Mouse (Mus musculus): Measurements from ENCODE around the gene Gm10192. TPM values are rescaled to one million over a fixed set of nuclear protein-coding genes. Genes with fewer than 3 reads are reported as not detected.

Gm10192 gene
- polyA plus RNA-seq, 1 experiment from 2014 or later = not detected

DNA sequence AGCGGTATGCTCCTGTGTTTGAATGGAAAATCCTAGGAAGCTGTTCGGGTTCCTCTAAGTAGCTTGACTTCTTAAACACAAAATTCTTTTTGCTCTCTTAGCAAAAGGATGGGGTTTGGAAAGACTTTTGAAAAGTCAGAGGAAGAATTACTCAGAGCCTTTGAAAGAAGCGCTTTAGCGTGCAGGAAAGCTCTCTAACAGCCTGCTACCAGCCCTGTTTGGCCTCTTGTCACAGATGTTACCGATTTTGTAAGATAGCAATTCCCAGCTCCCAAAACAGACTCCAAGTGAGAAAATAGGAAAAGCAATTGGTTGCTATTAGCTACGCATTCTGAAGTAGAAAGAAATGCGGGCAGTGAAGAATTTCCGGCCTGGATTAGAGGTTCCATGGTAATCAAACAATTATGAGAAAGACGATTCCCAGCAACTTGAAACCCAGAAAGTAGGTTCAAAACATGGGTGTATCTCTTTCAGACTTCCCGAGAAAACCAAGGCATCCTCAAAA is 26.1 kb downstream of the Gm10192 start:
- Histone ChIP-seq H3K4me1 (replicated peaks; ENCODE audit: control insufficient read depth, insufficient read depth, low read length) (no peaks in the 10 kb centered on the region), H3K9ac (ENCODE audit: low read depth, low read length) (no peak overlapping the region), H3K27ac (ENCODE audit: low read depth, low read length) (no peak overlapping the region), H3K9me3 (ENCODE audit: control insufficient read depth, low read length) (no peaks in the 10 kb centered on the region), H3K4me2 (no peak overlapping the region), H3K27me3 (replicated peaks; ENCODE audit: control insufficient read depth, insufficient read depth, low read length) (no peaks in the 10 kb centered on the region), H3K4me3 (ENCODE audit: low read depth, low read length) (no peak overlapping the region), H3K36me3 (ENCODE audit: control insufficient read depth, insufficient read depth, low read length) (no peaks in the 10 kb centered on the region)
- DNase-seq (ENCODE audit: low spot score) (no peak), ATAC-seq (replicated peaks; ENCODE audit: low FRiP score) (no peak)
- WGBS = 65% methylated on average over 10 of the region's 10 CpGs

DNA sequence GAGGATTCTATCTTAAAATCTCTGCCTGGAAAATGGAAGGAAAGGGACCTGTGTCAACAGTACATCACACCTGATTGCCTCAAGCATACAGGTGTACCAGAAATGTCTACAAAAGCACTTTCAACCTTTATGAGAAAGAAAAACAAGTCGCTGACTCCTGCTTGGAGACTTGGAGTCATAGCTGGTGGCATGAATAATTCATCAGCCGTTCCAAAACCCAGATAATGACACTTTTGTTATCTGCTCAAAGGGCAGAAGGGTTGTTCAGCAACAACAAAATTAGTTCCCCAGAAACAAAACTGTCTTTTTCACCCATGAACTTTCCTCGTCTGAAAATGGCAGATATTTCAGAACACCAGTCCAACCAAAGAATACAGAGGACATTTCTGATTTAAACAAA is 26.9 kb downstream of the Gm10192 start:
- no peak for DNase-seq (ENCODE audit: low spot score)

DNA sequence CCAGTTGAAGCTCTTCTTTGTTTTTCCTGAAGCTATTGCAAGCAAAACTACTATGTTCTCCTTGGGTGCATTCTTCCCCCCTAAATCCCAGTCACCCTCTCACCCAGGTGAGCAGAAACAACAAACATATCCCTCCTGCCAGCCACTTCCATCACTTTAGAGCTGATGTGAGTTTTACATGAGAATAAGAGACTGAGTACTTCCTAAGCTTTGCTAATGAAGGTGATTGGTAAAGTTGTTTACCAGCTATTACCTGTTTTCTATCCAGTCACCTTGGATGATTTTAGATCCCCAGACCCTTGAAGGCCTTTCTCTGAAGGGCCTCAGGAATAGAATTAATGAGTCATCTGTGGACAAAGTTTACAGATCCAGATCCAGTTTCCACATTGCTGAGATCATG is 29.4 kb downstream of the Gm10192 start:
- ATAC-seq (replicated peaks; ENCODE audit: low FRiP score) (no peak), DNase-seq (ENCODE audit: low spot score) (no peak)
- no peak overlapping the region for H3K4me2 ChIP-seq
- H3K9ac ChIP-seq (ENCODE audit: low read depth, low read length) = no peak overlapping the region
- H3K36me3 ChIP-seq (ENCODE audit: control insufficient read depth, insufficient read depth, low read length) = no peaks in the 10 kb centered on the region
- no peak overlapping the region for H3K4me3 ChIP-seq (ENCODE audit: low read depth, low read length)
- no peaks in the 10 kb centered on the region for H3K9me3 ChIP-seq (ENCODE audit: control insufficient read depth, low read length)
- no peaks in the 10 kb centered on the region for H3K4me1 ChIP-seq (replicated peaks; ENCODE audit: control insufficient read depth, insufficient read depth, low read length)
- no peaks in the 10 kb centered on the region for H3K27me3 ChIP-seq (replicated peaks; ENCODE audit: control insufficient read depth, insufficient read depth, low read length)
- no peak overlapping the region for H3K27ac ChIP-seq (ENCODE audit: low read depth, low read length)

More for the DNA sequence above, 26.9 kb downstream of the Gm10192 start:
- no peak for ATAC-seq (replicated peaks; ENCODE audit: low FRiP score)
- H3K36me3 ChIP-seq (ENCODE audit: control insufficient read depth, insufficient read depth, low read length) = no peaks in the 10 kb centered on the region
- H3K4me3 ChIP-seq (ENCODE audit: low read depth, low read length) = no peak overlapping the region
- no peak overlapping the region for H3K27ac ChIP-seq (ENCODE audit: low read depth, low read length)
- no peak overlapping the region for H3K9ac ChIP-seq (ENCODE audit: low read depth, low read length)
- 65% methylated on average over 3 of the region's 3 CpGs for WGBS
- H3K4me2 ChIP-seq = no peak overlapping the region
- no peaks in the 10 kb centered on the region for H3K27me3 ChIP-seq (replicated peaks; ENCODE audit: control insufficient read depth, insufficient read depth, low read length)
- no peaks in the 10 kb centered on the region for H3K9me3 ChIP-seq (ENCODE audit: control insufficient read depth, low read length)
- no peaks in the 10 kb centered on the region for H3K4me1 ChIP-seq (replicated peaks; ENCODE audit: control insufficient read depth, insufficient read depth, low read length)

DNA sequence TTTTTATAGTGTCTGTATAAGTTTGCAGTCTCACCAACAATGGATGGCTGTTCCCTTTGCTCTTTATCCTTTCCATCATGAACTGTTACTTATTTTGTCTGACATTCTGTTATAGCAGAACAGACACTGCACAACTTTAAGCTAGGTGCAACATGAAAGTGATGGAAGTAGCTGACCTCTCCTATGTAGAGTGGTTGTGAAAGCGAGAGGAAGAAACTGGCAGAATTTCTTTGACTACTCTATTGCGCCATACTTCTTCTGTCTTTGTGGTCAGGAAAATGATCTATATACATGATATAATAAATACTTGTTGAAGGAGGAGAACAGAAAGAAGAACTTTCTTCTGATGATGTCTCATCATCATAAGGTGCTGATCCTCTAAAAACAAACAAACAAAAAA is 40.5 kb downstream of the Gm10192 start:
- Histone ChIP-seq H3K4me1 (replicated peaks; ENCODE audit: control insufficient read depth, insufficient read depth, low read length) (no peaks in the 10 kb centered on the region), H3K27me3 (replicated peaks; ENCODE audit: control insufficient read depth, insufficient read depth, low read length) (no peaks in the 10 kb centered on the region), H3K27ac (ENCODE audit: low read depth, low read length) (no peak overlapping the region), H3K4me3 (ENCODE audit: low read depth, low read length) (no peak overlapping the region), H3K9ac (ENCODE audit: low read depth, low read length) (no peak overlapping the region), H3K9me3 (ENCODE audit: control insufficient read depth, low read length) (no peaks in the 10 kb centered on the region), H3K36me3 (ENCODE audit: control insufficient read depth, insufficient read depth, low read length) (no peaks in the 10 kb centered on the region), H3K4me2 (no peak overlapping the region)
- no peak for ATAC-seq (replicated peaks; ENCODE audit: low FRiP score)
- WGBS = 87% methylated on average over 2 of the region's 2 CpGs
- no peak for DNase-seq (ENCODE audit: low spot score)

All from liver, embryonic 11.5 days (tissue).